Mouse (Mus musculus): Measurements from ENCODE around the gene Kif26a.

Kif26a gene

DNA sequence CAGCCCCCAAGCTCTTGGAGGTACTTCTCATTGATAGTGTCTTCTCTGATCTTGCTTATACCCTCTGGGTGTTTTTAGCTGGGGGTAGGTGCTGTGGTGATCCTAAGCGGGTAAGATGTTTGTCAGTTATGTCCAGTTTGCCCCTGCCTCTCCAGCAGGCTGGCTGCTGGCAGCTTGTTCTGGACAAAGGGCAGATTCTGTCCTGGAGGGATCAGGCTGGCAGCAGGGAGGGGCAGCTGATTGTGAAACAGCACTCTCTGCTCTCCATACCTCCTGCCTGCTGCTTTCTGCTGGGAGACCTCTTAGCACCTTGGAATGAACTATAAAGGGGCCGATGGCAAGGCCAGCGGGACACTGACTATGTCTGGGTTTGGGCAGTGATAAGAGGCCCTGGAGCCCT lies 71.7 kb downstream of the Kif26a start:
- in situ Hi-C loops (cut with MboI), result no loop called here

GRCm38 (mm10) chr12:112221290-112221689 lies 75.3 kb downstream of the Kif26a start:
- in situ Hi-C loops (cut with MboI), result no loop called here

GRCm38 (mm10) chr12:112221754-112222439 lies 75.9 kb downstream of the Kif26a start:
- in situ Hi-C loops (cut with MboI), result no loop called here

- in situ Hi-C loops (cut with MboI), result no loop called here
Measured at GRCm38 (mm10) chr12:112223721-112224337, 77.8 kb downstream of the Kif26a start.

GRCm38 (mm10) chr12:112226238-112226637 lies 80.2 kb downstream of the Kif26a start:
- in situ Hi-C loops (cut with MboI), result no loop called here

GRCm38 (mm10) chr12:112226656-112227055 lies 80.6 kb downstream of the Kif26a start:
- in situ Hi-C loops (cut with MboI), result no loop called here

GRCm38 (mm10) chr12:112229084-112229483 lies 83.1 kb downstream of the Kif26a start:
- in situ Hi-C loops (cut with MboI), result no loop called here

DNA sequence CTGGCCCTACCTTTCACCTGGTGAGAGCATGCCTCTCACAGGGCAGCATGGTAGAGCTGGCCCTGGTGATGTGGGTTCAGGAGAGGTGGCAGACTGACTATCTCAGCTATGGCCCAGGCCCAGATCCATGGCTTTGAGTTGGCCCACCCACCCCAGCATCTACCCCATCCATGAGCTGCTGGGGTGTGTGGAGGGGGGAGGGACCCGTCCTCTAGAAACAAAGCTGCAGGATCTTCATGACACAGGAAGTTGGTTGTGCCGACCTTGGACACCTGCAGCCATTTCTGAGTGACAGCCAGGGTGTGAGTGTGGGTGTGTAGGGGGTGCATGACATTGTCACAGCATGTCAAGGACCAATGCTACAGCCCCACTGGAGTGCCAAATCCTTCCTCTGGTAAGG lies 84.2 kb downstream of the Kif26a start:
- in situ Hi-C loops (cut with MboI), result no loop called here

Data from mature B cell (primary cell).